Mouse (Mus musculus) brain, embryonic 14.5 days (tissue): Measurements from ENCODE around the gene Gpr161.

ENCODE experiments used
- CTCF ChIP-seq: fragments of 200-500 bp; IDR thresholded peaks from 2 replicates; pipeline ENCODE4 v1.5.1; 2012; ENCODE audit warnings: inconsistent platforms, mild to moderate bottlenecking, moderate library complexity, borderline replicate concordance; ENCODE audit not compliant: insufficient read depth, insufficient read length; ENCODE audit errors: extremely low read depth
- POLR2A ChIP-seq: fragments of 200-500 bp; IDR thresholded peaks from 2 replicates; pipeline ENCODE4 v1.6.1; 2012; ENCODE audit warnings: mild to moderate bottlenecking, inconsistent platforms, borderline replicate concordance; ENCODE audit not compliant: poor library complexity, insufficient read depth, insufficient read length, severe bottlenecking; ENCODE audit errors: extremely low read depth

GRCm38 (mm10) chr1:165291606-165292005 lies 4.0 kb upstream of the Gpr161 start:
- TF ChIP-seq CTCF, result no peak
- TF ChIP-seq POLR2A, result no peak
